Mouse (Mus musculus) left cerebral cortex, postnatal 36 days (tissue): ENCODE results near the gene Ifna11. TPM values are rescaled to one million over a fixed set of nuclear protein-coding genes. Genes with fewer than 3 reads are reported as not detected.
"Not testable (repeated sequence)": the region's sequence is repeated elsewhere in the genome, so short reads cannot be mapped to it uniquely, and the experiment has no call there.

Experiments
- DNase-seq, 2 experiments: peaks; one replicate each; pipeline ENCODE4 v3.0.0; 2021 to 2022; ENCODE audit warnings: low spot score in 2 of 2, mixed read lengths in 1 of 2
- intact Hi-C: fragments of 180-260 bp; cut with DNase I; formaldehyde crosslinking; loops from one replicate; pipeline ENCODE4 v1.15.1; 2025
- total RNA-seq, 2 experiments: library from RNA; stranded (reverse); gene quantifications; 2 replicates each; pipeline ENCODE4 v1.2.3; 2021

The Ifna11 gene
- total RNA-seq = not detected

DNA sequence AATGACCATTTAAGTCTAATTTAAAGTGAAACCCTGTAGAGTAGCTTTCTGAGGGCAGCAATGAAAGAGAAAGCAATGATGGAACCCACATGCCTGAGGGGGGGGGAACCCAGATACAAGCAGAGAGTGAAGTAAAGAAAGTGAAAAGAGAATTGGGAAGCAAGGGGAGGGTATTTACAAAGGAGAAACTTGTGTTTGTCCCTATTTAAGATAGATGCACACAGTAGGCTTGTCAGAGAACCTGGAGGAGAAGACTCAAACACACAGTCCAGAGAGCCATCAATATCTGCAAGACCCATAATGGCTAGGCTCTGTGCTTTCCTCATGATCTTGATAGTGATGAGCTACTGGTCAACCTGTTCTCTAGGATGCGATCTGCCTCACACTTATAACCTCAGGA is at the start of gene Ifna11:
Ifna11 (plus strand) TSS at position 301 of the 400 bp plus-strand sequence.
- intact Hi-C loops = no loop called here
- DNase-seq = no peak

DNA sequence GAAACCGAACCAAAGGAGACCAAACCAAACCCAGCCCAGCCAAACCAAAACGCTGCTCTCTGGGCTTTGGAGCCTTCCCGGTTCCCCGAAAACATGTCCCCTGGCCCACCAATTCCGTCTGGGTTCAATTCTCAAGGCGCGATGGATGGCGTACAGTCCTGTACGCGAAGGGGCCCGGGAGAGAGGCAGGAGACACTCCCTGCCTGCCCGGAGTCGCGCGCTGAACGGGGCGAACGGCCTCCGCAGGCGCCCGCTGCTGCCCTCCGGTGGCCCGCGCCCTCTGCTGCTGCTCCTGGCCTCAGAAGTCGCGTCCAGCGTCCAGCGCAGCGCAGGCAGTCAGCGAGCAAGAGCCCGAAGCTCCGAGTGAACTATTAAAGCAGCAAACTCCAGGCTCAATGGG is 46.2 kb upstream of the Ifna11 start, which contains the start of gene Gm13290:
Gm13290 (plus strand) TSS at position 301 of the 400 bp plus-strand sequence.
- intact Hi-C loops, DNase-seq: not testable (repeated sequence)

DNA sequence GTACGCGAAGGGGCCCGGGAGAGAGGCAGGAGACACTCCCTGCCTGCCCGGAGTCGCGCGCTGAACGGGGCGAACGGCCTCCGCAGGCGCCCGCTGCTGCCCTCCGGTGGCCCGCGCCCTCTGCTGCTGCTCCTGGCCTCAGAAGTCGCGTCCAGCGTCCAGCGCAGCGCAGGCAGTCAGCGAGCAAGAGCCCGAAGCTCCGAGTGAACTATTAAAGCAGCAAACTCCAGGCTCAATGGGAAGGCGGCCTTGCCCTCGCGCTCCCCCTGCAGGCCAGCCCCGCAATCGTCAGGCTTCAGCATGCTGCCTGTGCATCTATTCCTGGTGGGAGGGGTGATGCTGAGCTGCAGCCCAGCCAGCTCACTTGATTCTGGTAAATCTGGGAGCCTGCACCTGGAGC is 43.1 kb upstream of the Ifna11 start, which contains the start of gene Gm13289:
Gm13289 (plus strand) TSS at position 301 of the 400 bp plus-strand sequence.
- intact Hi-C loops, DNase-seq: not testable (repeated sequence)

DNA sequence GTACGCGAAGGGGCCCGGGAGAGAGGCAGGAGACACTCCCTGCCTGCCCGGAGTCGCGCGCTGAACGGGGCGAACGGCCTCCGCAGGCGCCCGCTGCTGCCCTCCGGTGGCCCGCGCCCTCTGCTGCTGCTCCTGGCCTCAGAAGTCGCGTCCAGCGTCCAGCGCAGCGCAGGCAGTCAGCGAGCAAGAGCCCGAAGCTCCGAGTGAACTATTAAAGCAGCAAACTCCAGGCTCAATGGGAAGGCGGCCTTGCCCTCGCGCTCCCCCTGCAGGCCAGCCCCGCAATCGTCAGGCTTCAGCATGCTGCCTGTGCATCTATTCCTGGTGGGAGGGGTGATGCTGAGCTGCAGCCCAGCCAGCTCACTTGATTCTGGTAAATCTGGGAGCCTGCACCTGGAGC is 40.2 kb upstream of the Ifna11 start, which contains the start of gene Gm13272:
Gm13272 (plus strand) TSS at position 301 of the 400 bp plus-strand sequence.
- intact Hi-C loops = not testable (repeated sequence)

DNA sequence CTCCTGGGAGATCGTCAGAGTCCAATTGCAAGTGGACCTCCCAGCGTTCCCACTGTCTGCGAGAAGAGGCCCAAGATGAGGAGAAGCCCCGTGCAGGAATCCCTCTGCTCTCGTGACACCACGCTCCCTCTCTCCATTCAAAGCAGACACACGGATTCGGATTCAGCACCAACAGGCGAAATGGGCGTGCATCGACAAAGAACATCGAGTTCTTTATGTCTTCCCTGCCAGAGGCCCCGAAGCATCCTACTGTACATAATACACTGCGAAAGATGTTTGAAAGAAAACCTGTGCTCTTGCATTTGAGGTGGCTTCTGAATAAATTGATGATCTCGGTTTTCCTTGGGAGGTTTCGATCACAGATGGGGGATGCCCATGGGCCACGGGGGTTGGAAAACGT is 39.4 kb upstream of the Ifna11 start:
- intact Hi-C loops, DNase-seq: not testable (repeated sequence)

More for the DNA sequence above, 40.2 kb upstream of the Ifna11 start, which contains the start of gene Gm13272:
- not testable (repeated sequence) for DNase-seq

DNA sequence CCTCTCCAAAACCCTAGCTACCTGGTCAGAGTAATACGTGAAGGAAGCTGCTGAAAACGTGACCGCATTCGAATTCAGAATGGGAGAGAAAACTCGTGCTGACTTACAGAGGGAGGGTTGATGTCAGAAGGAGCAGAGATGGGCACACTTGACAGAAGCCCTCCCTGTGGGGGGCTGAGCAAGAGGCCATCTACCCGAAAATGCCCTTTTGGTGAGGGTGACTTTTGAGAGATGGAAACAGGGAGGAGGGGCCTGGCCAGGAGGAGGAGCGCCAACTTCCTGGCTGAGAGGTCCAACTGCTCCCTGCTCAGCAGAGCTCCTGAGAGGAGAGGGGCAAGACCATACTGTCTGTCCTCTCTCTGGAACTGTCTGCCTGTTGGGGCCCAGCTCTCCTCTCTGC is 37.9 kb upstream of the Ifna11 start, which contains the start of gene Ifnz:
Ifnz (plus strand) TSS at position 301 of the 400 bp plus-strand sequence.
- intact Hi-C loops, DNase-seq: not testable (repeated sequence)

DNA sequence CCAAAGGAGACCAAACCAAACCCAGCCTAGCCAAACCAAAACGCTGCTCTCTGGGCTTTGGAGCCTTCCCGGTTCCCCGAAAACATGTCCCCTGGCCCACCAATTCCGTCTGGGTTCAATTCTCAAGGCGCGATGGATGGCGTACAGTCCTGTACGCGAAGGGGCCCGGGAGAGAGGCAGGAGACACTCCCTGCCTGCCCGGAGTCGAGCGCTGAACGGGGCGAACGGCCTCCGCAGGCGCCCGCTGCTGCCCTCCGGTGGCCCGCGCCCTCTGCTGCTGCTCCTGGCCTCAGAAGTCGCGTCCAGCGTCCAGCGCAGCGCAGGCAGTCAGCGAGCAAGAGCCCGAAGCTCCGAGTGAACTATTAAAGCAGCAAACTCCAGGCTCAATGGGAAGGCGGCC is 37.4 kb upstream of the Ifna11 start:
- DNase-seq, intact Hi-C loops: not testable (repeated sequence)

DNA sequence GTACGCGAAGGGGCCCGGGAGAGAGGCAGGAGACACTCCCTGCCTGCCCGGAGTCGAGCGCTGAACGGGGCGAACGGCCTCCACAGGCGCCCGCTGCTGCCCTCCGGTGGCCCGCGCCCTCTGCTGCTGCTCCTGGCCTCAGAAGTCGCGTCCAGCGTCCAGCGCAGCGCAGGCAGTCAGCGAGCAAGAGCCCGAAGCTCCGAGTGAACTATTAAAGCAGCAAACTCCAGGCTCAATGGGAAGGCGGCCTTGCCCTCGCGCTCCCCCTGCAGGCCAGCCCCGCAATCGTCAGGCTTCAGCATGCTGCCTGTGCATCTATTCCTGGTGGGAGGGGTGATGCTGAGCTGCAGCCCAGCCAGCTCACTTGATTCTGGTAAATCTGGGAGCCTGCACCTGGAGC is 34.4 kb upstream of the Ifna11 start, which contains the start of gene Gm13276:
Gm13276 (plus strand) TSS at position 301 of the 400 bp plus-strand sequence.
- intact Hi-C loops, DNase-seq: not testable (repeated sequence)

DNA sequence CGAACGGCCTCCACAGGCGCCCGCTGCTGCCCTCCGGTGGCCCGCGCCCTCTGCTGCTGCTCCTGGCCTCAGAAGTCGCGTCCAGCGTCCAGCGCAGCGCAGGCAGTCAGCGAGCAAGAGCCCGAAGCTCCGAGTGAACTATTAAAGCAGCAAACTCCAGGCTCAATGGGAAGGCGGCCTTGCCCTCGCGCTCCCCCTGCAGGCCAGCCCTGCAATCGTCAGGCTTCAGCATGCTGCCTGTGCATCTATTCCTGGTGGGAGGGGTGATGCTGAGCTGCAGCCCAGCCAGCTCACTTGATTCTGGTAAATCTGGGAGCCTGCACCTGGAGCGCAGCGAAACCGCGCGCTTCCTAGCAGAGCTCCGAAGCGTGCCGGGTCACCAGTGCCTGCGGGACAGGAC is 31.4 kb upstream of the Ifna11 start, which contains the start of gene Gm13277:
Gm13277 (plus strand) TSS at position 231 of the 400 bp plus-strand sequence.
- DNase-seq = peak; percentile 40 to 53
- intact Hi-C loops = not testable (repeated sequence)

DNA sequence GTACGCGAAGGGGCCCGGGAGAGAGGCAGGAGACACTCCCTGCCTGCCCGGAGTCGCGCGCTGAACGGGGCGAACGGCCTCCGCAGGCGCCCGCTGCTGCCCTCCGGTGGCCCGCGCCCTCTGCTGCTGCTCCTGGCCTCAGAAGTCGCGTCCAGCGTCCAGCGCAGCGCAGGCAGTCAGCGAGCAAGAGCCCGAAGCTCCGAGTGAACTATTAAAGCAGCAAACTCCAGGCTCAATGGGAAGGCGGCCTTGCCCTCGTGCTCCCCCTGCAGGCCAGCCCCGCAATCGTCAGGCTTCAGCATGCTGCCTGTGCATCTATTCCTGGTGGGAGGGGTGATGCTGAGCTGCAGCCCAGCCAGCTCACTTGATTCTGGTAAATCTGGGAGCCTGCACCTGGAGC is 28.5 kb upstream of the Ifna11 start, which contains the start of gene Gm13278:
Gm13278 (plus strand) TSS at position 301 of the 400 bp plus-strand sequence.
- DNase-seq, intact Hi-C loops: not testable (repeated sequence)

DNA sequence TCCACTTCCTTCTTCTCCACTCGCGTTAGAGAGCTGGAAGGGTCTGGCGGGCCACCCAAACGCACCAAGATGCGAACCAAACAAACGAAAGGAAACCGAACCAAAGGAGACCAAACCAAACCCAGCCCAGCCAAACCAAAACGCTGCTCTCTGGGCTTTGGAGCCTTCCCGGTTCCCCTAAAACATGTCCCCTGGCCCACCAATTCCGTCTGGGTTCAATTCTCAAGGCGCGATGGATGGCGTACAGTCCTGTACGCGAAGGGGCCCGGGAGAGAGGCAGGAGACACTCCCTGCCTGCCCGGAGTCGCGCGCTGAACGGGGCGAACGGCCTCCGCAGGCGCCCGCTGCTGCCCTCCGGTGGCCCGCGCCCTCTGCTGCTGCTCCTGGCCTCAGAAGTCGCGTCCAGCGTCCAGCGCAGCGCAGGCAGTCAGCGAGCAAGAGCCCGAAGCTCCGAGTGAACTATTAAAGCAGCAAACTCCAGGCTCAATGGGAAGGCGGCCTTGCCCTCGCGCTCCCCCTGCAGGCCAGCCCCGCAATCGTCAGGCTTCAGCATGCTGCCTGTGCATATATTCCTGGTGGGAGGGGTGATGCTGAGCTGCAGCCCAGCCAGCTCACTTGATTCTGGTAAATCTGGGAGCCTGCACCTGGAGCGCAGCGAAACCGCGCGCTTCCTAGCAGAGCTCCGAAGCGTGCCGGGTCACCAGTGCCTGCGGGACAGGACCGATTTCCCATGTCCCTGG is 25.7 kb upstream of the Ifna11 start, which contains the start of gene Gm13275:
Gm13275 (plus strand) TSS at position 552 of the 740 bp plus-strand sequence.
- DNase-seq = peak; percentile 57 to 59
- intact Hi-C loops = not testable (repeated sequence)

DNA sequence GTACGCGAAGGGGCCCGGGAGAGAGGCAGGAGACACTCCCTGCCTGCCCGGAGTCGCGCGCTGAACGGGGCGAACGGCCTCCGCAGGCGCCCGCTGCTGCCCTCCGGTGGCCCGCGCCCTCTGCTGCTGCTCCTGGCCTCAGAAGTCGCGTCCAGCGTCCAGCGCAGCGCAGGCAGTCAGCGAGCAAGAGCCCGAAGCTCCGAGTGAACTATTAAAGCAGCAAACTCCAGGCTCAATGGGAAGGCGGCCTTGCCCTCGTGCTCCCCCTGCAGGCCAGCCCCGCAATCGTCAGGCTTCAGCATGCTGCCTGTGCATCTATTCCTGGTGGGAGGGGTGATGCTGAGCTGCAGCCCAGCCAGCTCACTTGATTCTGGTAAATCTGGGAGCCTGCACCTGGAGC is 22.7 kb upstream of the Ifna11 start, which contains the start of gene Gm13279:
Gm13279 (plus strand) TSS at position 301 of the 400 bp plus-strand sequence.
- DNase-seq, intact Hi-C loops: not testable (repeated sequence)

DNA sequence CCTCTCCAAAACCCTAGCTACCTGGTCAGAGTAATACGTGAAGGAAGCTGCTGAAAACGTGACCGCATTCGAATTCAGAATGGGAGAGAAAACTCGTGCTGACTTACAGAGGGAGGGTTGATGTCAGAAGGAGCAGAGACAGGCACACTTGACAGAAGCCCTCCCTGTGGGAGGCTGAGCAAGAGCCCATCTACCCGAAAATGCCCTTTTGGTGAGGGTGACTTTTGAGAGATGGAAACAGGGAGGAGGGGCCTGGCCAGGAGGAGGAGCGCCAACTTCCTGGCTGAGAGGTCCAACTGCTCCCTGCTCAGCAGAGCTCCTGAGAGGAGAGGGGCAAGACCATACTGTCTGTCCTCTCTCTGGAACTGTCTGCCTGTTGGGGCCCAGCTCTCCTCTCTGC is 20.4 kb upstream of the Ifna11 start, which contains the start of gene Gm13285:
Gm13285 (plus strand) TSS at position 301 of the 400 bp plus-strand sequence.
- DNase-seq, intact Hi-C loops: not testable (repeated sequence)

DNA sequence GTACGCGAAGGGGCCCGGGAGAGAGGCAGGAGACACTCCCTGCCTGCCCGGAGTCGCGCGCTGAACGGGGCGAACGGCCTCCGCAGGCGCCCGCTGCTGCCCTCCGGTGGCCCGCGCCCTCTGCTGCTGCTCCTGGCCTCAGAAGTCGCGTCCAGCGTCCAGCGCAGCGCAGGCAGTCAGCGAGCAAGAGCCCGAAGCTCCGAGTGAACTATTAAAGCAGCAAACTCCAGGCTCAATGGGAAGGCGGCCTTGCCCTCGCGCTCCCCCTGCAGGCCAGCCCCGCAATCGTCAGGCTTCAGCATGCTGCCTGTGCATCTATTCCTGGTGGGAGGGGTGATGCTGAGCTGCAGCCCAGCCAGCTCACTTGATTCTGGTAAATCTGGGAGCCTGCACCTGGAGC is 16.8 kb upstream of the Ifna11 start, which contains the start of gene Gm13287:
Gm13287 (plus strand) TSS at position 301 of the 400 bp plus-strand sequence.
- DNase-seq, intact Hi-C loops: not testable (repeated sequence)

DNA sequence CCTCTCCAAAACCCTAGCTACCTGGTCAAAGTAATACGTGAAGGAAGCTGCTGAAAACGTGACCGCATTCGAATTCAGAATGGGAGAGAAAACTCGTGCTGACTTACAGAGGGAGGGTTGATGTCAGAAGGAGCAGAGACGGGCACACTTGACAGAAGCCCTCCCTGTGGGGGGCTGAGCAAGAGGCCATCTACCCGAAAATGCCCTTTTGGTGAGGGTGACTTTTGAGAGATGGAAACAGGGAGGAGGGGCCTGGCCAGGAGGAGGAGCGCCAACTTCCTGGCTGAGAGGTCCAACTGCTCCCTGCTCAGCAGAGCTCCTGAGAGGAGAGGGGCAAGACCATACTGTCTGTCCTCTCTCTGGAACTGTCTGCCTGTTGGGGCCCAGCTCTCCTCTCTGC is 14.5 kb upstream of the Ifna11 start, which contains the start of gene Gm13288:
Gm13288 (plus strand) TSS at position 301 of the 400 bp plus-strand sequence.
- intact Hi-C loops, DNase-seq: not testable (repeated sequence)

DNA sequence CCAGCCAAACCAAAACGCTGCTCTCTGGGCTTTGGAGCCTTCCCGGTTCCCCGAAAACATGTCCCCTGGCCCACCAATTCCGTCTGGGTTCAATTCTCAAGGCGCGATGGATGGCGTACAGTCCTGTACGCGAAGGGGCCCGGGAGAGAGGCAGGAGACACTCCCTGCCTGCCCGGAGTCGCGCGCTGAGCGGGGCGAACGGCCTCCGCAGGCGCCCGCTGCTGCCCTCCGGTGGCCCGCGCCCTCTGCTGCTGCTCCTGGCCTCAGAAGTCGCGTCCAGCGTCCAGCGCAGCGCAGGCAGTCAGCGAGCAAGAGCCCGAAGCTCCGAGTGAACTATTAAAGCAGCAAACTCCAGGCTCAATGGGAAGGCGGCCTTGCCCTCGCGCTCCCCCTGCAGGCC is 14.0 kb upstream of the Ifna11 start:
- intact Hi-C loops, DNase-seq: not testable (repeated sequence)

DNA sequence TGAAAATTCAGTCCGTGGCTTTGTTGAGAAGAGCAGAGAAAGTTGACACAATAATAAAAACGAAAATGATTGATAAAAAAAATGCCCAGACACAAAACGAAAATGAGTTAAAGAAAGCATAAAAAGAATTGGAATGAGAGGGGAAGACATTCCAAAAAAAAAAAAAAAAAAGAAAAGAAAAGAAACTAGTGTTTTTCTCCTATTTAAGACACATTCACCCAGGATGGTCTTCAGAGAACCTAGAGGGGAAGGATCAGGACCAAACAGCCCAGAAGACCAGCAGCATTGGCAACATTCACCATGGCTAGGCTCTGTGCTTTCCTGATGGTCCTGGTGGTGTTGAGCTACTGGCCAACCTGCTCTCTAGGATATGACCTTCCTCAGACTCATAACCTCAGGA is 3.8 kb upstream of the Ifna11 start, which contains the start of gene Ifna7:
Ifna7 (plus strand) TSS at position 301 of the 400 bp plus-strand sequence.
- intact Hi-C loops = no loop called here
- no peak for DNase-seq

DNA sequence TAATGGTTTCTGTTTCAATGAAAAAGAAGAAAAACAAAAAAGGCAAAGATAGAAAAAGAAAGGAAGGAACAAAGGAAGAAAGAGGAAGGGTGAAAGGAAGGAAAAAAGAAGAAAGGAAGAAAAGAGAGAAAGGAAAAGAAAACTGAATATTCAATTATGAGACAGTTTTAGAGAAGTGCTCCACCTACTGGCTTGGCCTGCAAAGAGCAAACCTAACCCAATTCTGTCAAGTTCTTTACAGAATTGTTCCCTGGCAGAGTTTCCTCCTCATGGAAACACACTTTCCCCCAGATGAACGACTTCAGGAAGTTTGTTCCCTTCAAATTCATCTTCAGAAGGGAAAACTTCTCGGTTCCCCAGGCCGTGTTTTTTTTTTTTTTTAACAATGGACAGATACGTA is 3.2 kb downstream of the Ifna11 start:
- intact Hi-C loops = no loop called here
- DNase-seq = no peak

DNA sequence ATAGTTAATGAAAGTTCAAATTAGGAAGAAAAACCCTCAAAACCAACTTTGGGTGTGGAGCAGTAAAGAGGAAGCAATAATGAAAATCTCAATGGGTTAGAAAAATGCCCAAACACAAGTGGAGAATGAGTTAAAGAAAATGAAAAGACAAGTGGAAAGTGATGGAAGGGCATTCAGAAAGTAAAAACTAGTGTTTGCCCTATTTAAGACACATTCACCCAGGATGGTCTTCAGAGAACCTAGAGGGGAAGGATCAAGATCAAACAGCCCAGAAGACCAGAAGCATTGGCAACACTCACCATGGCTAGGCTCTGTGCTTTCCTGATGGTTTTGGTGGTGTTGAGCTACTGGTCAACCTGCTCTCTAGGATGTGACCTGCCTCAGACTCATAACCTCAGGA is 7.4 kb downstream of the Ifna11 start, which contains the start of gene Ifna6:
Ifna6 (plus strand) TSS at position 301 of the 400 bp plus-strand sequence.
- DNase-seq, intact Hi-C loops: not testable (repeated sequence)

DNA sequence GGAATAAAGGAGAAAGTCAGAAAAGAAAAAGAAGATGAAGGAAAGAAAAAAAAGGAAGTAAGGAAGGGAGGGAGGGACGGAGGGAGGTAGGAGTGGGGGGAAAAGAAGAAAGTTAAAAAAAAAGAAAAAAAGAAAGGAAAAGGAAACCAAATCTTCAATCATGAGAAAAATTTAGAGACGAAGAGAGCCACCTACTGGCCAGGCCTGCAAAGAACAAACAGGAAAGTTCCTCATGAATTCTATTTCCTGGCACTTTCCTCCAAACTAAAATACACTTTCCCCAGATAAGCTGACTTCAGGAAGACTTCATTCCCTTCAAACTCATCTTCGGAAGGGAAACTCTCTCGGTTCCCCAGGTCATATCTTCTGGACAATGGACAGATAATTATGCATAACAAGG is 10.8 kb downstream of the Ifna11 start:
- DNase-seq = no peak
- intact Hi-C loops = no loop called here
